Mouse (Mus musculus): ENCODE data around the gene Lrrc15.

DNA sequence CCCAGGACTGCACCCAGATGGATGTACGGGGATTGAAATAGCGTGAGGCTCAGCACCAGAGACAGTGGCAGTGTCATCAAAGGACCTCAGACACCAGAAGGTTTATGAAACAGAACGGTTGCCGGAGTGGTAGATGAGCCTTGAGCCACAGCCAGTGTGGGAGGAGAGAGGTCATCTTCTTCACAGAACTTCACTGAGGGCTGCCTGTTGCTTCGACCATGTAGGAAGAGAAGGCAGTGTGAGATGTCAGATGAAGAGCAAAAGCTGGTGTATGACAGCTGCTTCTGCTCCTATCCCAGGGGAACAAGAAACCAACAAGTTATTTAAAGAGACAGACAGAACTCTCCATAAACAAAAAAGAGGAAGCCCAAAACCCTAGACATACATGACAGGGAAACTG lies 21.2 kb upstream of the Lrrc15 start:
- TF ChIP-seq CTCF (IDR thresholded peaks at IDR 0.05; ENCODE audit: borderline replicate concordance, extremely low read depth, insufficient read depth, insufficient read length) (no peak), POLR2A (IDR thresholded peaks at IDR 0.05; ENCODE audit: borderline replicate concordance, extremely low read depth, insufficient read depth, insufficient read length, poor library complexity, severe bottlenecking) (no peak)

Measured in brain, embryonic 14.5 days (tissue).